Mouse (Mus musculus) liver, embryonic 14.5 days (tissue): Measurements from ENCODE around the gene Dynlrb2. TPM values are rescaled to one million over a fixed set of nuclear protein-coding genes. Genes with fewer than 3 reads are reported as not detected.

Source experiments
- ATAC-seq: fragments of 200-750 bp; cut with Nextera tagmentation; 2 replicates; pipeline ENCODE4 v1.8.0; 2017; ENCODE audit warnings: moderate number of reproducible peaks, mild to moderate bottlenecking, moderate library complexity; ENCODE audit not compliant: insufficient read depth
- DNase-seq, 3 experiments: peaks; one replicate each; pipeline ENCODE4 v3.0.0-alpha.2; 2012 to 2013; ENCODE audit warnings: low read depth in 3 of 3, low spot score in 3 of 3
- H3K27ac ChIP-seq: fragments of 300-500 bp; sonication (generic); 2 replicates; pipeline ENCODE4 v1.5.1; 2014; ENCODE audit warnings: moderate library complexity, mild to moderate bottlenecking, control low read depth, inconsistent platforms
- H3K27me3 ChIP-seq: fragments of 300-500 bp; sonication (generic); 2 replicates; pipeline ENCODE4 v1.6.1; 2014; ENCODE audit warnings: mild to moderate bottlenecking, low read length, moderate library complexity; ENCODE audit not compliant: control insufficient read depth, insufficient read depth
- H3K36me3 ChIP-seq: fragments of 300-500 bp; sonication (generic); replicated peaks from 2 replicates; pipeline ENCODE4 v1.6.1; 2014; ENCODE audit warnings: low read depth; ENCODE audit not compliant: control insufficient read depth, insufficient read depth
- H3K4me1 ChIP-seq, 2 experiments: fragments of 200-500 bp in 1 of 2; fragments of 300-500 bp in 1 of 2; sonication (generic) in 1 of 2; replicated peaks; 2 replicates each; pipeline ENCODE4 v1.6.1; 2012 to 2014; ENCODE audit warnings: antibody characterized with exemption in 1 of 2, inconsistent platforms in 1 of 2, low read length in 1 of 2; ENCODE audit not compliant: control insufficient read depth in 2 of 2, insufficient read depth in 2 of 2
- H3K4me2 ChIP-seq: fragments of 300-500 bp; sonication (generic); 2 replicates; pipeline ENCODE4 v1.6.1; 2014; ENCODE audit warnings: low read depth, mild to moderate bottlenecking, control low read depth, moderate library complexity
- H3K4me3 ChIP-seq, 2 experiments: fragments of 200-500 bp in 1 of 2; fragments of 300-500 bp in 1 of 2; sonication (generic) in 1 of 2; 2 replicates each; pipeline ENCODE4 v1.5.1; 2012 to 2014; ENCODE audit warnings: low read depth in 2 of 2, low read length in 2 of 2, mild to moderate bottlenecking in 2 of 2, control low read depth in 1 of 2, inconsistent platforms in 1 of 2, moderate library complexity in 1 of 2; ENCODE audit not compliant: insufficient read depth in 1 of 2
- H3K9ac ChIP-seq: fragments of 300-500 bp; sonication (generic); replicated peaks from 2 replicates; pipeline ENCODE4 v1.6.1; 2014; ENCODE audit warnings: mild to moderate bottlenecking, control low read depth, moderate library complexity
- H3K9me3 ChIP-seq: fragments of 300-500 bp; sonication (generic); 2 replicates; pipeline ENCODE4 v1.6.1; 2016; ENCODE audit warnings: low read length, mixed read lengths; ENCODE audit not compliant: control insufficient read depth
- CTCF ChIP-seq: IDR thresholded peaks from 2 replicates; pipeline ENCODE4 v1.5.1; 2016; ENCODE audit warnings: antibody characterized with exemption, low read depth, control low read depth
- EP300 ChIP-seq: IDR thresholded peaks from 2 replicates; pipeline ENCODE4 v1.6.1; 2016; ENCODE audit warnings: antibody characterized with exemption, low read depth
- WGBS: fragments of 180-500 bp; shearing (Covaris S2); extraction: QIAGEN DNeasy Blood & Tissue Kit; methylation state at CpG from one replicate; pipeline ENCODE4 v1.1.7; 2014; ENCODE audit not compliant: insufficient replicate concordance; 5-methylcytosine and 5-hydroxymethylcytosine counted together
- polyA plus RNA-seq, 2 experiments: library from polyadenylated mRNA; depleted of rRNA in 1 of 2; stranded (reverse) in 1 of 2; unstranded in 1 of 2; fragments of >200 nt; fragmentation: Nextera tagmentation in 1 of 2; extraction: Ambion mirVana in 1 of 2; gene quantifications; 2 replicates each; pipeline versions ENCODE4 v1.2.1 to v1.2.3; 2012 to 2014

Dynlrb2 gene
- polyA plus RNA-seq, 2 experiments, result not detected

GRCm38 (mm10) chr8:116533081-116533480, 28.3 kb downstream of the Dynlrb2 start:
- WGBS, result 52% methylated on average over 6 of the region's 6 CpGs
- TF ChIP-seq CTCF (0 out of 2 replicates have a peak, but pooled peaks have one; percentile 10), EP300 (no peak)

DNA sequence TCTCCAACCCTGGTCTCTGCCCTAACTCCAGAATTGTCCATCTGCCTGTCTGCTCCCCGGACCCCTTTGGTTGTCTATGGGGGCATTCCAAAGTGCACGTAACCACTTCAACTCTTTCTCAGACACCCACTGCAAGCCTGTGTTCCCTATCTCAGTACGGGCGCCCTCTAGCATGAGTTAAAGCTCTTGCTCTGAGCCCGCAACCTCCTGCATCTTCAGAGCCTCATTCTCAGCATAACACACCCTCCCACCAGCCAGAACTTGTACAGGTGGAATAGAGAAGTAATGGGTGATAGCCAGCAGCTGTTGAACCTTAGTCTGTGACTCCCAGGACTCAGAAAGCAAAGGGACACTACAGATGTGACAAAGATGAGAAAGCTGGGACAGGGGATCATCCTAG, 32.0 kb downstream of the Dynlrb2 start:
- Histone ChIP-seq H3K9me3 (no peaks in the 10 kb centered on the region), H3K4me1 (0 out of 4 replicates have a peak, but pooled peaks cover 0 to 2% of the 10 kb centered on the region in 2 experiments), H3K27me3 (no peaks in the 10 kb centered on the region), H3K4me2 (no peak overlapping the region), H3K9ac (no peak overlapping the region), H3K36me3 (no peaks in the 10 kb centered on the region), H3K4me3 (no peak overlapping the region), H3K27ac (no peak overlapping the region)
- TF ChIP-seq EP300 (no peak), CTCF (no peak)
- DNase-seq (no peak), ATAC-seq (no peak)
- 62% methylated on average over 5 of the region's 5 CpGs for WGBS

More at GRCm38 (mm10) chr8:116533081-116533480, 28.3 kb downstream of the Dynlrb2 start:
- Histone ChIP-seq H3K4me1 (no peaks in the 10 kb centered on the region), H3K27ac (no peak overlapping the region), H3K9me3 (no peaks in the 10 kb centered on the region), H3K27me3 (no peaks in the 10 kb centered on the region), H3K4me2 (no peak overlapping the region), H3K4me3 (no peak overlapping the region), H3K36me3 (no peaks in the 10 kb centered on the region), H3K9ac (no peak overlapping the region)
- ATAC-seq (no peak), DNase-seq (no peak)

DNA sequence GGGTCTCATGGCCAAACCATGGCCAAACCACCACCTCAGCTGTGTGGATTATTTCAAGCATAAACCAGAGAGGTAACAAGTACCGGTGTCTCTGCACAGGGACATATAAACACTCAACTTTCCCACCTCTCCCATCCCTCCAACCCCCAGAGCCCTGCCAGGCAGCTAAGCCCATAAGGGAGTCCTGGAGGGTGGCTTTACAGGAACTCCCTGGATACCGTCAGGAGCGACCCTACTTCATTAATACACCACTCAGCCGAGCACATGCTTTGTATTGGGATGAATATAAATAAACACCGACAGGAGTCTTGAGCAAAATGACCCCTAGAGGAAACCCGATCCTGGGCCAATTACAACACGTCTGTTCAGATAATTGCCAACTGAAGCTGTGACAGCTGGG, 34.0 kb downstream of the Dynlrb2 start:
- no peak for TF ChIP-seq CTCF
- no peak for TF ChIP-seq EP300
- Histone ChIP-seq H3K27me3 (no peaks in the 10 kb centered on the region), H3K4me3 (no peak overlapping the region), H3K4me2 (no peak overlapping the region), H3K9me3 (no peaks in the 10 kb centered on the region), H3K9ac (no peak overlapping the region), H3K36me3 (no peaks in the 10 kb centered on the region), H3K27ac (no peak overlapping the region), H3K4me1 (0 out of 4 replicates have a peak, but pooled peaks cover 0 to 2% of the 10 kb centered on the region in 2 experiments)
- WGBS, result 56% methylated on average over 7 of the region's 7 CpGs
- DNase-seq, result no peak
- ATAC-seq, result no peak

DNA sequence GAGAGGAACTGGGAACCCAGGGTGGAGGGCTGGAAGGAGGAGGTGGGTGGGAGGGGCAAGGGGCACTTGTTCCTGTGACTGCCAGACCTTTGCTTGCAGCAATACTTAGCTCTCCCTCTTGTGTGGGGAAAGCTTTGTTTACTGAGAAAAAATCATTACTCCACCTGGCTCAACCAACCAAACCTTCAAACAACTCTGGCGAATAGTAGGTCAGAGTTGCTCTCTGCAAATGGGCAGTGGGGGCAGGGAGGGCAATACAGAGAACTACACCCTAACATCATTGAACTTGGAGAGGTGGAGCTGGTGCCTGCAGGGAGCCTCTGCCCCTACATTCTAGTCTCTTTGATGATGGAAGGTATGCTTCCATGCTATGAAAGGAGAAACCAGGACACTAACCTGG, 35.4 kb downstream of the Dynlrb2 start:
- no peaks in the 10 kb centered on the region for H3K36me3 ChIP-seq
- 0 out of 4 replicates have a peak, but pooled peaks cover 0 to 2% of the 10 kb centered on the region in 2 experiments for H3K4me1 ChIP-seq
- no peaks in the 10 kb centered on the region for H3K27me3 ChIP-seq
- H3K4me3 ChIP-seq, result no peak overlapping the region
- H3K9ac ChIP-seq, result no peak overlapping the region
- WGBS, result 60% methylated on average over 1 of the region's 1 CpGs
- no peaks in the 10 kb centered on the region for H3K9me3 ChIP-seq
- no peak overlapping the region for H3K27ac ChIP-seq
- ATAC-seq (no peak), DNase-seq (no peak)
- TF ChIP-seq CTCF, result no peak
- no peak for TF ChIP-seq EP300
- H3K4me2 ChIP-seq, result no peak overlapping the region

DNA sequence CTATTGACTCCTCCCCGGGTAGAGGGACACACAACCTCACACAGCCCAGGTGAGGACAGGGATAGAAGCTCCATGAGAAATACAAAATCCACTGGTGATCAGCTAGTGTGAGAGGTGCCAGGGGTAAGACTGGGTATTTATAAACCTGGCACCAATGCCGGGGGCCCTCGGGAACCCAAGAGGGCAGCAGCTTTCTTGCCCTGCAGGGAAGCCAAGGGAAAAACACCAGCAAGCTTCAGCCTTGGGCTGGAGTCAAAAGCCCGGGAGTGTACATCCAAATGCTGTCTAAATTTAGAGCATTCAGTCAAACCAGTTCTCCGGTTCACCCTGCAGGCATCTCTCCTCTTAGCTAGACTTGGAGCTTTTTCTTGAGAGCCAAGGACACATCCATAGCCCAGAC, 38.1 kb downstream of the Dynlrb2 start:
- Histone ChIP-seq H3K4me1 (0 out of 4 replicates have a peak, but pooled peaks cover 0 to 2% of the 10 kb centered on the region in 2 experiments), H3K9ac (no peak overlapping the region), H3K4me2 (no peak overlapping the region), H3K4me3 (no peak overlapping the region), H3K9me3 (no peaks in the 10 kb centered on the region), H3K36me3 (no peaks in the 10 kb centered on the region), H3K27ac (no peak overlapping the region), H3K27me3 (no peaks in the 10 kb centered on the region)
- 65% methylated on average over 5 of the region's 5 CpGs for WGBS
- no peak for ATAC-seq
- no peak for TF ChIP-seq EP300
- TF ChIP-seq CTCF, result no peak
- no peak for DNase-seq
